23 mouse cellular contexts compared by ENCODE assay signal in genomic region chr10:117608988-117609809, GRCm38 (mm10). TPM values are rescaled to one million over a fixed set of nuclear protein-coding genes. Genes with fewer than 3 reads are reported as not detected.
DNase-seq lines count a peak whose midpoint lies in the region; ATAC-seq and TF ChIP-seq lines count a peak whose summit lies in the region.
"Had no signal": no experiment of that assay in that cellular context is flagged by ENCODE, and none has a peak within 500 bp of the region (broad histone marks: within the 10 kb centered on the region; RNA-seq: fewer than 3 reads in every experiment).

No protein-coding gene starts in this region.

- no peak for TF ChIP-seq POLR2A in thymus, adult 2 months (IDR thresholded peaks at IDR 0.05; ENCODE audit: control insufficient read depth, extremely low read depth, insufficient read depth, low read length, poor library complexity)

- H3K36me3 ChIP-seq in stomach, embryonic 16.5 days (ENCODE audit: control insufficient read depth, insufficient read depth, low read length) = no peaks in the 10 kb centered on the region
- H3K36me3 ChIP-seq in stomach, postnatal 0 days (ENCODE audit: control insufficient read depth, insufficient read depth, low read length) = no peaks in the 10 kb centered on the region
- H3K36me3 ChIP-seq in thymus, adult 2 months (ENCODE audit: control insufficient read depth, insufficient read depth, low read length) = no peaks in the 10 kb centered on the region
- H3K36me3 ChIP-seq: G1E had no signal

- TF ChIP-seq CTCF in stomach, postnatal 0 days (IDR thresholded peaks at IDR 0.05; ENCODE audit: low read depth) = no peak
- no peak for TF ChIP-seq CTCF in thymus, adult 2 months (IDR thresholded peaks at IDR 0.05; ENCODE audit: borderline replicate concordance, control insufficient read depth, extremely low read depth, insufficient read depth, low read length, poor library complexity)

- H3K27ac ChIP-seq in stomach, embryonic 16.5 days (ENCODE audit: low read length) = peak overlapping the region; percentile 14; the same call in 1 of the 2 replicates
- no peak overlapping the region for H3K27ac ChIP-seq in stomach, postnatal 0 days (replicated peaks)
- H3K27ac ChIP-seq in thymus, adult 2 months (ENCODE audit: control insufficient read depth, insufficient read depth, low read length) = no peak overlapping the region

- H3K4me3 ChIP-seq in stomach, embryonic 16.5 days (replicated peaks; ENCODE audit: low read length) = no peak overlapping the region
- H3K4me3 ChIP-seq in stomach, postnatal 0 days (ENCODE audit: low read depth, low read length) = no peak overlapping the region
- H3K4me3 ChIP-seq in thymus, adult 2 months (ENCODE audit: control insufficient read depth, insufficient read depth, low read length) = no peak overlapping the region

- H3K9ac ChIP-seq in stomach, embryonic 16.5 days (ENCODE audit: low read length) = no peak overlapping the region
- H3K9ac ChIP-seq in stomach, postnatal 0 days (ENCODE audit: low read length) = no peak overlapping the region

- TF ChIP-seq EP300 in stomach, postnatal 0 days (optimal IDR thresholded peaks at IDR 0.05) = no peak

- WGBS in stomach, embryonic 16.5 days = 77% methylated on average over 7 of the region's 7 CpGs
- WGBS in stomach, postnatal 0 days = 80% methylated on average over 7 of the region's 7 CpGs
- WGBS in thymus, adult 2 months = 95% methylated on average over 7 of the region's 7 CpGs

- no peaks in the 10 kb centered on the region for H3K9me3 ChIP-seq in stomach, embryonic 16.5 days (replicated peaks; ENCODE audit: control insufficient read depth, low read length)
- H3K9me3 ChIP-seq in stomach, postnatal 0 days (ENCODE audit: control insufficient read depth, low read length) = no peaks in the 10 kb centered on the region
- H3K9me3 ChIP-seq: G1E had no signal

- no peak for ATAC-seq in stomach, embryonic 16.5 days (ENCODE audit: insufficient read depth, low FRiP score)
- ATAC-seq in stomach, postnatal 0 days (ENCODE audit: low FRiP score, low TSS enrichment) = no peak
- ATAC-seq: activated CD4-positive, CD25-positive, alpha-beta regulatory T cell, adult 4 months; CD4-positive, CD25-positive, alpha-beta regulatory T cell, adult 4 months; Patski had no signal

- H3K4me2 ChIP-seq in stomach, embryonic 16.5 days (ENCODE audit: low read depth, low read length) = no peak overlapping the region
- no peak overlapping the region for H3K4me2 ChIP-seq in stomach, postnatal 0 days (replicated peaks; ENCODE audit: low read depth)

- DNase-seq in stomach, postnatal 0 days (ENCODE audit: low spot score) = no peak
- DNase-seq in 3T3-L1 (ENCODE audit: low read depth, low spot score) = peak; percentile 93
- peak; percentile 95 for DNase-seq in adipocyte (ENCODE audit: low spot score)
- DNase-seq in thymus, adult 2 months = no peak
- DNase-seq in lung, postnatal 36 days = no peak
- DNase-seq: adrenal gland, adult 2 months; adrenal gland, adult 8-10 months; adrenal gland, postnatal 10 days; adrenal gland, postnatal 14 days; adrenal gland, postnatal 25 days; adrenal gland, postnatal 36 days; B cell, adult 2 months; cerebellum, adult 11 months; cerebellum, adult 11-12 months; cerebellum, adult 18-20 months; cerebellum, adult 2 months; cerebellum, adult 8-10 months had no signal

- no peaks in the 10 kb centered on the region for H3K4me1 ChIP-seq in stomach, embryonic 16.5 days (ENCODE audit: control insufficient read depth, insufficient read depth, low read length)
- no peaks in the 10 kb centered on the region for H3K4me1 ChIP-seq in stomach, postnatal 0 days (replicated peaks; ENCODE audit: control insufficient read depth, insufficient read depth)
- peaks cover 4% of the 10 kb centered on the region for H3K4me1 ChIP-seq in thymus, adult 2 months (replicated peaks; ENCODE audit: control insufficient read depth, insufficient read depth, low read length)

- no peaks in the 10 kb centered on the region for H3K27me3 ChIP-seq in stomach, embryonic 16.5 days (ENCODE audit: control insufficient read depth, insufficient read depth, low read length)
- H3K27me3 ChIP-seq in stomach, postnatal 0 days (ENCODE audit: control insufficient read depth, insufficient read depth, low read length) = no peaks in the 10 kb centered on the region
- H3K27me3 ChIP-seq in thymus, adult 2 months (ENCODE audit: control insufficient read depth, insufficient read depth, low read length) = no peaks in the 10 kb centered on the region
- H3K27me3 ChIP-seq: CH12.LX, Patski had no signal

RNA-seq across cellular contexts. Expression of gene Cpm, which starts 20.1 kb away (rescaled TPM):
- polyA plus RNA-seq in stomach, embryonic 16.5 days (2015; fragmentation: Nextera tagmentation; extraction: Ambion mirVana) = 74.0 and 88.1 TPM in 2 replicates
- polyA plus RNA-seq in stomach, postnatal 0 days (2015; fragmentation: Nextera tagmentation; extraction: Ambion mirVana) = 22.9 and 26.6 TPM in 2 replicates
- 3.2 and 3.6 TPM in 2 replicates for polyA plus RNA-seq in thymus, adult 2 months (2012; rRNA removed)
- polyA plus RNA-seq: G1E had no signal

Comparison
In these comparisons a context has a peak if more than half of its experiments do, and no peak if none do; other contexts are left out.
1. DNase-seq: peak in 3T3-L1 (single experiment) and adipocyte (single experiment); none in stomach, postnatal 0 days (single experiment), thymus, adult 2 months (single experiment) and lung, postnatal 36 days (single experiment).